Mouse (Mus musculus) stomach, postnatal 0 days (tissue): ENCODE measurements around the gene Pon1. TPM values are rescaled to one million over a fixed set of nuclear protein-coding genes. Genes with fewer than 3 reads are reported as not detected.
"Not testable (repeated sequence)": the region's sequence is repeated elsewhere in the genome, so short reads cannot be mapped to it uniquely, and the experiment has no call there.

Experiments
- ATAC-seq: fragments of 200-750 bp; cut with Nextera tagmentation; 2 replicates; pipeline ENCODE4 v1.8.0; 2017; ENCODE audit not compliant: low FRiP score, low TSS enrichment
- DNase-seq: peaks from one replicate; pipeline ENCODE4 v3.0.0-alpha.2; 2016; ENCODE audit warnings: low spot score
- H3K27ac ChIP-seq: fragments of 300-500 bp; sonication (generic); replicated peaks from 2 replicates; pipeline ENCODE4 v1.5.1; 2014; ENCODE audit warnings: mild to moderate bottlenecking, control low read depth
- H3K27me3 ChIP-seq: fragments of 300-500 bp; sonication (generic); 2 replicates; pipeline ENCODE4 v1.6.1; 2014; ENCODE audit warnings: low read length; ENCODE audit not compliant: control insufficient read depth, insufficient read depth
- H3K36me3 ChIP-seq: fragments of 300-500 bp; sonication (generic); 2 replicates; pipeline ENCODE4 v1.6.1; 2014; ENCODE audit warnings: low read length, mixed read lengths; ENCODE audit not compliant: control insufficient read depth, insufficient read depth
- H3K4me1 ChIP-seq: fragments of 300-500 bp; sonication (generic); replicated peaks from 2 replicates; pipeline ENCODE4 v1.6.1; 2014; ENCODE audit warnings: antibody characterized with exemption; ENCODE audit not compliant: control insufficient read depth, insufficient read depth
- H3K4me2 ChIP-seq: fragments of 300-500 bp; sonication (generic); replicated peaks from 2 replicates; pipeline ENCODE4 v1.6.1; 2014; ENCODE audit warnings: low read depth, mild to moderate bottlenecking, control low read depth, moderate library complexity
- H3K4me3 ChIP-seq: fragments of 300-500 bp; sonication (generic); 2 replicates; pipeline ENCODE4 v1.5.1; 2014; ENCODE audit warnings: low read depth, low read length, control low read depth
- H3K9ac ChIP-seq: fragments of 300-500 bp; sonication (generic); 2 replicates; pipeline ENCODE4 v1.6.1; 2014; ENCODE audit warnings: mild to moderate bottlenecking, low read length, control low read depth, mixed read lengths
- H3K9me3 ChIP-seq: fragments of 300-500 bp; sonication (generic); 2 replicates; pipeline ENCODE4 v1.6.1; 2016; ENCODE audit warnings: low read length; ENCODE audit not compliant: control insufficient read depth
- CTCF ChIP-seq: IDR thresholded peaks from 2 replicates; pipeline ENCODE4 v1.5.1; 2016; ENCODE audit warnings: antibody characterized with exemption, low read depth, mild to moderate bottlenecking, moderate library complexity
- EP300 ChIP-seq: optimal IDR thresholded peaks from 2 replicates; pipeline ENCODE3; 2016; ENCODE audit warnings: antibody characterized with exemption
- WGBS: fragments of 180-500 bp; shearing (Covaris S2); extraction: QIAGEN DNeasy Blood & Tissue Kit; methylation state at CpG from one replicate; pipeline ENCODE4 v1.1.7; 2014; 5-methylcytosine and 5-hydroxymethylcytosine counted together
- polyA plus RNA-seq: library from polyadenylated mRNA; unstranded; fragments of >200 nt; fragmentation: Nextera tagmentation; extraction: Ambion mirVana; gene quantifications from 2 replicates; pipeline ENCODE4 v1.2.1, GENCODE M21; 2015

Pon1 gene
- polyA plus RNA-seq, 1 experiment from 2014 or later = 0.52 TPM

DNA sequence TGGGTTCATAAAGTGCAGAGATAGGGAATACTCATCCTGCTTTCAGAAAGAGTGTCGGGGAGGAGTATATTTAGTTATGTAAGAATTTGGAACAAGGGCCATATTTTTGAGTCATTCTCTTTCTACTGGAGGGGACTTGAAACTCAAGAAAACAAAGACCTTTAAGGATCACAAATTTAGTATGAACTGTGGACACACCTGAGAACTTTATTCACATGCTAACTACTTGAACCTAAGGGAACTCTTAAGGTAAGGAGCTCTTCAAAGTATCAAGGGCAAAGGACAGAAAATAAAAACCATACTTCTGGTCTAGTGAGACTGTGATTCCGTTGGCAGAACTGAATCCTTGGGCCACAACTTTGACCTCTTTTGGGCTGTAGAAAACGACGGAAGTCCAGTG is 38.3 kb upstream of the Pon1 start:
- Histone ChIP-seq H3K27ac (no peak overlapping the region), H3K9ac (no peak overlapping the region), H3K36me3 (no peaks in the 10 kb centered on the region), H3K9me3 (no peaks in the 10 kb centered on the region), H3K4me3 (no peak overlapping the region), H3K4me1 (no peaks in the 10 kb centered on the region), H3K27me3 (no peaks in the 10 kb centered on the region), H3K4me2 (no peak overlapping the region)
- 88% methylated on average over 4 of the region's 4 CpGs for WGBS
- TF ChIP-seq EP300 = no peak
- TF ChIP-seq CTCF = no peak
- no peak for ATAC-seq
- DNase-seq = no peak

DNA sequence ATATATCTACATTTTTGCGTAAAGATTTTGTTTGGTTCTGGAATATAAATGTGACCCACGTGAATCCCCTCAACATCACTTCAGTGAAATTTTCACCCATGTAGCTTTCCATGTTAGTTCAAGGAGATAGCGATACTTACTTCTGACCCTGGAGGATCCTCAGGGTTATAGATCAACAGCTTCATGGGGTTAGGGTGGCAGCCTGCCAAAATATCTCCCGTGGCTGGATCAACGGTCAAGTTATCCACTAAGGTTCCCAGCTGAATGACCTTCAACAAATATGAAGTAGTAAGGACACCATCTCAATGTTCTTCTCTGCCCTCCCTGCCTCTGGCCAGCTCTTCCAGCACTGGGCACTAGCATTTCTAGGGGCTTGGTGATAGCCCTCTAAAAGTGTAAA is 36.5 kb upstream of the Pon1 start:
- no peaks in the 10 kb centered on the region for H3K9me3 ChIP-seq
- no peaks in the 10 kb centered on the region for H3K27me3 ChIP-seq
- H3K4me1 ChIP-seq = no peaks in the 10 kb centered on the region
- H3K4me3 ChIP-seq = no peak overlapping the region
- no peak overlapping the region for H3K27ac ChIP-seq
- H3K4me2 ChIP-seq = no peak overlapping the region
- H3K36me3 ChIP-seq = no peaks in the 10 kb centered on the region
- ATAC-seq (no peak), DNase-seq (no peak)
- no peak overlapping the region for H3K9ac ChIP-seq
- no peak for TF ChIP-seq CTCF
- TF ChIP-seq EP300 = no peak
- 83% methylated on average over 5 of the region's 5 CpGs for WGBS

DNA sequence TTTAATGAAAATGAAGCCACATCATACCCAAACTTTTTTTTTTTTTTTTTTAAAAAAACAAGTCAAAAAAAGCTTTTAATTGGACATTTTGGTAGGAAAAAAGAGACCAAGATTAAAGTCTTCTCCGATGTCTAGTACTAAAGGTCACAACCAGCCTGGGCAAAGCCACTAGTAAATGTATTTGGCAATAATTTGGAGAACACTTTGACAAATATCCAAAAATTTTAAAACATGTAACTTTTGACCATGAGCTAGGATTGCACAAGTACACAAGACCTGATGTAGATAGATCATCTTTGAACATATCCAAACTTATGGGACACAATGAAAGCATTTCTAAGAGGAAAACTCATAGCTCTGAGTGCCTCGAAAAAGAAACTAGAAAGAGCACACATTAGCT is 29.8 kb upstream of the Pon1 start:
- H3K4me2 ChIP-seq, H3K27me3 ChIP-seq, H3K4me3 ChIP-seq, H3K9me3 ChIP-seq, H3K36me3 ChIP-seq, ATAC-seq, H3K27ac ChIP-seq, DNase-seq, H3K9ac ChIP-seq, H3K4me1 ChIP-seq: not testable (repeated sequence)
- 90% methylated on average over 2 of the region's 2 CpGs for WGBS

DNA sequence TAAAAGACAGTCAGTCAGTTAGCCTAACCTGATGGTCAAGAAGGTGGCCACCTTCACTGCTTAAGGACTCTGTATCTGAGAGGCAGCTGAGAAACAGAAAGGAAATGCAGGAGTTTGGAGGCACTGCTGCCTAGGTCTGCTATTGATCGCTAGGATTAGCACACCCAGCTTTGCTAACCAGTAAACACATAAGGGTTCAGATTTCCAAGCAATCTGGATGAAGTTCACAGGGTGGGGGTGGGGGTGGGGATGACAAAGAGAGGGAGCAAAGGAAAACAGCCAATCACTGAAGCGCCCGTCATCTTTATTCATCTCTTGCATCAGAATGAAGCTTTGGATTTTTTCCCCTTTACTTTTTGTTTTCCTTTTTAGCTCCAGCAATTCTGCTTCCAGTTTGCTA is 28.3 kb upstream of the Pon1 start:
- TF ChIP-seq CTCF = no peak
- no peak for TF ChIP-seq EP300
- H3K9ac ChIP-seq = no peak overlapping the region
- no peak overlapping the region for H3K27ac ChIP-seq
- no peaks in the 10 kb centered on the region for H3K9me3 ChIP-seq
- no peaks in the 10 kb centered on the region for H3K36me3 ChIP-seq
- no peak overlapping the region for H3K4me2 ChIP-seq
- no peak overlapping the region for H3K4me3 ChIP-seq
- no peaks in the 10 kb centered on the region for H3K4me1 ChIP-seq
- DNase-seq (no peak), ATAC-seq (no peak)
- H3K27me3 ChIP-seq = no peaks in the 10 kb centered on the region
- 74% methylated on average over 3 of the region's 3 CpGs for WGBS

DNA sequence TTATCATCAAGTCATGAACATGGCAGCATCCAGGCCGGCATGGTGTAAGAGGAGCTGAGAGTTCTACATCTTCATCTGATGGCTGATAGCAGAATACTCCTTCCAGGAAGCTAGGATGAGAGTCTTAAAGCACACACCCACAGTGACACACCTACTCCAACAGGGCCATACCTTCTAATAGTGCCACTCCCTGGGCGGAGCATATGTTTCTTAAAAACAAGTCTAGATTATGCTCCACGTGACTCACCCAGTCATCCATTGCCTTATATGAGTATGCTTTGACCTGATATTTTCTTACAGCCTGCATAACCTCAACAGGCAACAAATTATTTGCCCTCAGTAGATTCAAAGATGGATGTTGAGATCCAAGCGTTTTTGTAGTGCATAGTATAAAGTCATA is 24.4 kb upstream of the Pon1 start:
- Histone ChIP-seq H3K9me3 (no peaks in the 10 kb centered on the region), H3K4me2 (no peak overlapping the region), H3K4me1 (no peaks in the 10 kb centered on the region), H3K9ac (no peak overlapping the region), H3K36me3 (no peaks in the 10 kb centered on the region), H3K4me3 (no peak overlapping the region), H3K27ac (no peak overlapping the region), H3K27me3 (no peaks in the 10 kb centered on the region)
- TF ChIP-seq EP300 = no peak
- TF ChIP-seq CTCF = no peak
- ATAC-seq (0 out of 2 replicates have a peak, but pooled peaks have one; percentile 63), DNase-seq (no peak)
- 87% methylated on average over 4 of the region's 4 CpGs for WGBS

DNA sequence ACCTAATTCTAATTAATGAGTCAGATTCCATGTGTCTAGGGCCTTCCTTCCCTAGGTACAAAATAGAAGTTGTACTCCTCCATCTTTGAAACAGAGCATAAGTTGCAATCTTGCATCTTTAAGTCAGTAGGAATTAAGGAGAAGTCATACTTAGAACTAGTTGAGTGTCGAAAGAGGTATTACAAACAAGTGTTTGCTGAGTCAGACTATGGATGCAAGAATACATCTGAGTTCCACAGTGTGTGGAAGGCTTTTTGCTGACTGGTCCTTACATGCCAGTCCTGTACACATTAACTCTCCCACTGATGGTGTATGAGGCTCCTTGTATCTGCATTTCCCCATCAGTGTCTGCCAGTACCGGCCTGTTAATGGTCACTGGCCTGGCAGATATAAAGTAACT is 14.1 kb upstream of the Pon1 start:
- ATAC-seq (no peak), DNase-seq (no peak)
- WGBS = 76% methylated on average over 2 of the region's 2 CpGs
- TF ChIP-seq CTCF (no peak), EP300 (no peak)
- no peak overlapping the region for H3K4me3 ChIP-seq
- no peaks in the 10 kb centered on the region; the same call in 1 of the 2 replicates for H3K9me3 ChIP-seq
- no peaks in the 10 kb centered on the region for H3K27me3 ChIP-seq
- H3K4me2 ChIP-seq = no peak overlapping the region
- H3K9ac ChIP-seq = no peak overlapping the region
- H3K36me3 ChIP-seq = no peaks in the 10 kb centered on the region
- no peak overlapping the region for H3K27ac ChIP-seq
- no peaks in the 10 kb centered on the region for H3K4me1 ChIP-seq
